Mouse (Mus musculus): ENCODE measurements around the gene Grem1. TPM values are rescaled to one million over a fixed set of nuclear protein-coding genes. Genes with fewer than 3 reads are reported as not detected.
A peak's percentile ranks its signal among the peaks of the same experiment; 100 is the strongest.

The Grem1 gene
- 311 and 551 TPM in 2 replicates for polyA plus RNA-seq (2011; ENCODE audit: insufficient read length, low read depth, missing spikeins)

GRCm38 (mm10) chr2:113758311-113759161 is at the start of gene Grem1:
TSS of gene Grem1 (minus strand) at chr2:113758646.
- H3K27ac ChIP-seq (ENCODE audit: insufficient read depth, low read length), result peak within 1 kb of the TSS; percentile 72
- H3K4me1 ChIP-seq (ENCODE audit: control insufficient read depth, insufficient read depth, low read length), result peaks cover 6% of the 10 kb centered on the region
- peak within 1 kb of the TSS; percentile 60 for H3K4me3 ChIP-seq (ENCODE audit: insufficient read depth, low read length)
- TF ChIP-seq POLR2A (IDR thresholded peaks at IDR 0.05; ENCODE audit: low read depth, low read length), result peak; percentile 86
- TF ChIP-seq CTCF (IDR thresholded peaks at IDR 0.05; ENCODE audit: borderline replicate concordance, insufficient read depth, low read length), result no peak

- H3K27ac ChIP-seq (ENCODE audit: insufficient read depth, low read length), result no peak overlapping the region
- TF ChIP-seq CTCF (IDR thresholded peaks at IDR 0.05; ENCODE audit: borderline replicate concordance, insufficient read depth, low read length) (no peak), POLR2A (IDR thresholded peaks at IDR 0.05; ENCODE audit: low read depth, low read length) (no peak)
- no peak overlapping the region for H3K4me3 ChIP-seq (ENCODE audit: insufficient read depth, low read length)
- no peaks in the 10 kb centered on the region for H3K4me1 ChIP-seq (ENCODE audit: control insufficient read depth, insufficient read depth, low read length)
Measured at GRCm38 (mm10) chr2:113807640-113808039, 49.2 kb upstream of the Grem1 start.

GRCm38 (mm10) chr2:113806851-113807577 is 48.6 kb upstream of the Grem1 start:
- Histone ChIP-seq H3K27ac (ENCODE audit: insufficient read depth, low read length) (no peak overlapping the region), H3K4me1 (ENCODE audit: control insufficient read depth, insufficient read depth, low read length) (no peaks in the 10 kb centered on the region), H3K4me3 (ENCODE audit: insufficient read depth, low read length) (no peak overlapping the region)
- TF ChIP-seq POLR2A (IDR thresholded peaks at IDR 0.05; ENCODE audit: low read depth, low read length), result no peak
- no peak for TF ChIP-seq CTCF (IDR thresholded peaks at IDR 0.05; ENCODE audit: borderline replicate concordance, insufficient read depth, low read length)

- Histone ChIP-seq H3K4me1 (ENCODE audit: control insufficient read depth, insufficient read depth, low read length) (no peaks in the 10 kb centered on the region), H3K27ac (ENCODE audit: insufficient read depth, low read length) (no peak overlapping the region), H3K4me3 (ENCODE audit: insufficient read depth, low read length) (no peak overlapping the region)
- TF ChIP-seq CTCF (IDR thresholded peaks at IDR 0.05; ENCODE audit: borderline replicate concordance, insufficient read depth, low read length) (no peak), POLR2A (IDR thresholded peaks at IDR 0.05; ENCODE audit: low read depth, low read length) (no peak)
Measured at GRCm38 (mm10) chr2:113805765-113806164, 47.3 kb upstream of the Grem1 start.

- Histone ChIP-seq H3K4me1 (ENCODE audit: control insufficient read depth, insufficient read depth, low read length) (no peaks in the 10 kb centered on the region), H3K4me3 (ENCODE audit: insufficient read depth, low read length) (no peak overlapping the region), H3K27ac (ENCODE audit: insufficient read depth, low read length) (no peak overlapping the region)
- TF ChIP-seq CTCF (IDR thresholded peaks at IDR 0.05; ENCODE audit: borderline replicate concordance, insufficient read depth, low read length) (no peak), POLR2A (IDR thresholded peaks at IDR 0.05; ENCODE audit: low read depth, low read length) (no peak)
Measured at GRCm38 (mm10) chr2:113803753-113804152, 45.3 kb upstream of the Grem1 start.

- no peak overlapping the region for H3K4me3 ChIP-seq (ENCODE audit: insufficient read depth, low read length)
- TF ChIP-seq CTCF (IDR thresholded peaks at IDR 0.05; ENCODE audit: borderline replicate concordance, insufficient read depth, low read length), result no peak
- TF ChIP-seq POLR2A (IDR thresholded peaks at IDR 0.05; ENCODE audit: low read depth, low read length), result no peak
- no peak overlapping the region for H3K27ac ChIP-seq (ENCODE audit: insufficient read depth, low read length)
Measured at GRCm38 (mm10) chr2:113800846-113801245, 42.4 kb upstream of the Grem1 start.

GRCm38 (mm10) chr2:113798605-113799004 is 40.2 kb upstream of the Grem1 start:
- Histone ChIP-seq H3K4me1 (ENCODE audit: control insufficient read depth, insufficient read depth, low read length) (no peaks in the 10 kb centered on the region), H3K4me3 (ENCODE audit: insufficient read depth, low read length) (no peak overlapping the region), H3K27ac (ENCODE audit: insufficient read depth, low read length) (no peak overlapping the region)
- no peak for TF ChIP-seq CTCF (IDR thresholded peaks at IDR 0.05; ENCODE audit: borderline replicate concordance, insufficient read depth, low read length)
- TF ChIP-seq POLR2A (IDR thresholded peaks at IDR 0.05; ENCODE audit: low read depth, low read length), result no peak

More at GRCm38 (mm10) chr2:113800846-113801245, 42.4 kb upstream of the Grem1 start:
- H3K4me1 ChIP-seq (ENCODE audit: control insufficient read depth, insufficient read depth, low read length), result no peaks in the 10 kb centered on the region

- no peak overlapping the region for H3K27ac ChIP-seq (ENCODE audit: insufficient read depth, low read length)
- no peak for TF ChIP-seq CTCF (IDR thresholded peaks at IDR 0.05; ENCODE audit: borderline replicate concordance, insufficient read depth, low read length)
- no peak for TF ChIP-seq POLR2A (IDR thresholded peaks at IDR 0.05; ENCODE audit: low read depth, low read length)
- H3K4me3 ChIP-seq (ENCODE audit: insufficient read depth, low read length), result no peak overlapping the region
- no peaks in the 10 kb centered on the region for H3K4me1 ChIP-seq (ENCODE audit: control insufficient read depth, insufficient read depth, low read length)
Measured at GRCm38 (mm10) chr2:113795186-113795585, 36.7 kb upstream of the Grem1 start.

- H3K4me1 ChIP-seq (ENCODE audit: control insufficient read depth, insufficient read depth, low read length), result no peaks in the 10 kb centered on the region
- no peak overlapping the region for H3K27ac ChIP-seq (ENCODE audit: insufficient read depth, low read length)
- TF ChIP-seq POLR2A (IDR thresholded peaks at IDR 0.05; ENCODE audit: low read depth, low read length) (no peak), CTCF (IDR thresholded peaks at IDR 0.05; ENCODE audit: borderline replicate concordance, insufficient read depth, low read length) (no peak)
- no peak overlapping the region for H3K4me3 ChIP-seq (ENCODE audit: insufficient read depth, low read length)
Measured at GRCm38 (mm10) chr2:113793521-113793920, 35.1 kb upstream of the Grem1 start.

All from embryonic fibroblast, embryonic 13.5 days (primary cell).